Mouse (Mus musculus) CD4-positive helper T cell, adult 2 months (primary cell): Measurements from ENCODE around the gene Lurap1.

ENCODE experiments used
- DNase-seq: peaks from one replicate; pipeline ENCODE4 v3.0.0-alpha.2; 2012; ENCODE audit warnings: low read depth, missing footprints, low spot score

The Lurap1 gene

GRCm38 (mm10) chr4:116110695-116111094 is 40.4 kb downstream of the Lurap1 start:
- DNase-seq = no peak

- no peak for DNase-seq
Observed at GRCm38 (mm10) chr4:116105278-116105677, 45.9 kb downstream of the Lurap1 start.

- no peak for DNase-seq
Observed at GRCm38 (mm10) chr4:116100959-116101358, 50.2 kb downstream of the Lurap1 start.

- DNase-seq = no peak
Observed at GRCm38 (mm10) chr4:116097211-116097610, 53.9 kb downstream of the Lurap1 start.

- no peak for DNase-seq
Observed at GRCm38 (mm10) chr4:116096291-116096690, 54.8 kb downstream of the Lurap1 start.

- no peak for DNase-seq
Observed at GRCm38 (mm10) chr4:116088510-116089249, 62.5 kb downstream of the Lurap1 start.
